Mouse (Mus musculus) hindbrain, embryonic 10.5 days (tissue): ENCODE measurements around the gene P3h2. TPM values are rescaled to one million over a fixed set of nuclear protein-coding genes. Genes with fewer than 3 reads are reported as not detected.

ENCODE experiments used
- DNase-seq: peaks from one replicate; pipeline ENCODE4 v3.0.0-alpha.2; 2017; ENCODE audit warnings: low spot score
- H3K27ac ChIP-seq: fragments of 300-500 bp; sonication (generic); 2 replicates; pipeline ENCODE4 v1.5.1; 2016; ENCODE audit warnings: mild to moderate bottlenecking, moderate library complexity
- H3K27me3 ChIP-seq: fragments of 300-500 bp; sonication (generic); 2 replicates; pipeline ENCODE4 v1.6.1; 2016; ENCODE audit warnings: mild to moderate bottlenecking; ENCODE audit not compliant: poor library complexity, insufficient read depth, severe bottlenecking
- H3K36me3 ChIP-seq: fragments of 300-500 bp; sonication (generic); 2 replicates; pipeline ENCODE4 v1.6.1; 2016; ENCODE audit warnings: mild to moderate bottlenecking, moderate library complexity
- H3K4me1 ChIP-seq: fragments of 300-500 bp; sonication (generic); replicated peaks from 2 replicates; pipeline ENCODE4 v1.6.1; 2016; ENCODE audit warnings: mild to moderate bottlenecking
- H3K4me3 ChIP-seq: fragments of 300-500 bp; sonication (generic); 2 replicates; pipeline ENCODE4 v1.5.1; 2016; ENCODE audit warnings: mild to moderate bottlenecking, moderate library complexity
- H3K9me3 ChIP-seq: fragments of 300-500 bp; sonication (generic); 2 replicates; pipeline ENCODE4 v1.6.1; 2016; ENCODE audit warnings: mild to moderate bottlenecking, moderate library complexity
- WGBS: fragments of 180-500 bp; shearing (Covaris S2); methylation state at CpG from one replicate; pipeline ENCODE4 v1.1.7; 2016; 5-methylcytosine and 5-hydroxymethylcytosine counted together
- polyA plus RNA-seq: library from polyadenylated mRNA; unstranded; fragments of >200 nt; fragmentation: Nextera tagmentation; extraction: Ambion mirVana; gene quantifications from 2 replicates; pipeline ENCODE4 v1.2.1, GENCODE M21; 2016

The P3h2 gene
- polyA plus RNA-seq, 1 experiment from 2014 or later, result 1.9 TPM

- WGBS, result 90% methylated on average over 1 of the region's 1 CpGs
- Histone ChIP-seq H3K27me3 (no peaks in the 10 kb centered on the region), H3K9me3 (no peaks in the 10 kb centered on the region), H3K27ac (no peak overlapping the region), H3K4me1 (no peaks in the 10 kb centered on the region), H3K4me3 (no peak overlapping the region), H3K36me3 (no peaks in the 10 kb centered on the region)
- DNase-seq, result no peak
Measured at GRCm38 (mm10) chr16:26088240-26088639, 17.3 kb downstream of the P3h2 start.

- Histone ChIP-seq H3K27me3 (no peaks in the 10 kb centered on the region), H3K27ac (no peak overlapping the region), H3K36me3 (no peaks in the 10 kb centered on the region), H3K9me3 (no peaks in the 10 kb centered on the region), H3K4me1 (no peaks in the 10 kb centered on the region; the same call in 1 of the 2 replicates), H3K4me3 (no peak overlapping the region)
- DNase-seq, result no peak
- WGBS, result 94% methylated on average over 1 of the region's 1 CpGs
Measured at GRCm38 (mm10) chr16:26086955-26087354, 18.6 kb downstream of the P3h2 start.

GRCm38 (mm10) chr16:26085160-26085559 lies 20.4 kb downstream of the P3h2 start:
- no peaks in the 10 kb centered on the region; the same call in 1 of the 2 replicates for H3K4me1 ChIP-seq
- H3K27me3 ChIP-seq, result 0 out of 2 replicates have a peak, but pooled peaks cover 3% of the 10 kb centered on the region
- H3K4me3 ChIP-seq, result no peak overlapping the region
- DNase-seq, result no peak
- H3K9me3 ChIP-seq, result no peaks in the 10 kb centered on the region
- no peak overlapping the region for H3K27ac ChIP-seq
- WGBS, result 54% methylated on average over 2 of the region's 2 CpGs
- no peaks in the 10 kb centered on the region for H3K36me3 ChIP-seq

GRCm38 (mm10) chr16:26082831-26083230 lies 22.8 kb downstream of the P3h2 start:
- WGBS, result 84% methylated on average over 1 of the region's 1 CpGs
- Histone ChIP-seq H3K4me1 (peaks cover 19% of the 10 kb centered on the region), H3K4me3 (no peak overlapping the region), H3K36me3 (no peaks in the 10 kb centered on the region), H3K27me3 (0 out of 2 replicates have a peak, but pooled peaks cover 3% of the 10 kb centered on the region), H3K9me3 (no peaks in the 10 kb centered on the region), H3K27ac (no peak overlapping the region)
- no peak for DNase-seq

GRCm38 (mm10) chr16:26082391-26082790 lies 23.2 kb downstream of the P3h2 start:
- 0 out of 2 replicates have a peak, but pooled peaks cover 3% of the 10 kb centered on the region for H3K27me3 ChIP-seq
- H3K9me3 ChIP-seq, result no peaks in the 10 kb centered on the region
- H3K4me1 ChIP-seq, result peaks cover 24% of the 10 kb centered on the region
- H3K36me3 ChIP-seq, result no peaks in the 10 kb centered on the region
- no peak for DNase-seq
- no peak overlapping the region for H3K27ac ChIP-seq
- H3K4me3 ChIP-seq, result no peak overlapping the region

GRCm38 (mm10) chr16:26078923-26079351 lies 26.6 kb downstream of the P3h2 start:
- Histone ChIP-seq H3K4me3 (no peak overlapping the region), H3K4me1 (peaks cover 29% of the 10 kb centered on the region), H3K27me3 (0 out of 2 replicates have a peak, but pooled peaks cover 3% of the 10 kb centered on the region), H3K36me3 (no peaks in the 10 kb centered on the region), H3K9me3 (no peaks in the 10 kb centered on the region), H3K27ac (no peak overlapping the region)
- DNase-seq, result peak; percentile 47
- WGBS, result 6% methylated on average over 7 of the region's 7 CpGs

- Histone ChIP-seq H3K4me3 (no peak overlapping the region), H3K27ac (peak overlapping the region; percentile 84), H3K4me1 (peaks cover 29% of the 10 kb centered on the region), H3K27me3 (0 out of 2 replicates have a peak, but pooled peaks cover 3% of the 10 kb centered on the region), H3K9me3 (no peaks in the 10 kb centered on the region), H3K36me3 (no peaks in the 10 kb centered on the region)
- 33% methylated on average over 2 of the region's 2 CpGs for WGBS
- DNase-seq, result no peak
Measured at GRCm38 (mm10) chr16:26078100-26078422, 27.5 kb downstream of the P3h2 start.

- H3K27ac ChIP-seq, result peak overlapping the region; percentile 84
- DNase-seq, result peak; percentile 26
- H3K4me1 ChIP-seq, result peaks cover 29% of the 10 kb centered on the region
- H3K27me3 ChIP-seq, result 0 out of 2 replicates have a peak, but pooled peaks cover 3% of the 10 kb centered on the region
- H3K4me3 ChIP-seq, result no peak overlapping the region
- H3K9me3 ChIP-seq, result no peaks in the 10 kb centered on the region
- no peaks in the 10 kb centered on the region for H3K36me3 ChIP-seq
- 47% methylated on average over 10 of the region's 10 CpGs for WGBS
Measured at GRCm38 (mm10) chr16:26077246-26078099, 28.1 kb downstream of the P3h2 start.

- peaks cover 29% of the 10 kb centered on the region for H3K4me1 ChIP-seq
- H3K9me3 ChIP-seq, result no peaks in the 10 kb centered on the region
- no peak overlapping the region for H3K4me3 ChIP-seq
- no peaks in the 10 kb centered on the region for H3K27me3 ChIP-seq
- DNase-seq, result no peak
- no peak overlapping the region for H3K27ac ChIP-seq
- no peaks in the 10 kb centered on the region for H3K36me3 ChIP-seq
Measured at GRCm38 (mm10) chr16:26075063-26075462, 30.5 kb downstream of the P3h2 start.

GRCm38 (mm10) chr16:26070376-26070775 lies 35.2 kb downstream of the P3h2 start:
- DNase-seq, result no peak
- 94% methylated on average over 3 of the region's 3 CpGs for whole genome bisulfite sequencing
- Histone ChIP-seq H3K36me3 (no peaks in the 10 kb centered on the region), H3K4me3 (no peak overlapping the region), H3K27ac (no peak overlapping the region), H3K4me1 (no peaks in the 10 kb centered on the region), H3K27me3 (no peaks in the 10 kb centered on the region), H3K9me3 (no peaks in the 10 kb centered on the region)

GRCm38 (mm10) chr16:26065060-26065459 lies 40.5 kb downstream of the P3h2 start:
- H3K4me1 ChIP-seq, result no peaks in the 10 kb centered on the region; the same call in 1 of the 2 replicates
- 61% methylated on average over 6 of the region's 6 CpGs for WGBS
- H3K4me3 ChIP-seq, result no peak overlapping the region
- no peaks in the 10 kb centered on the region for H3K36me3 ChIP-seq
- H3K27ac ChIP-seq, result no peak overlapping the region
- H3K9me3 ChIP-seq, result no peaks in the 10 kb centered on the region
- no peak for DNase-seq
- H3K27me3 ChIP-seq, result no peaks in the 10 kb centered on the region

GRCm38 (mm10) chr16:26060239-26061085 lies 45.1 kb downstream of the P3h2 start:
- Histone ChIP-seq H3K4me3 (no peak overlapping the region), H3K36me3 (no peaks in the 10 kb centered on the region), H3K27ac (no peak overlapping the region), H3K9me3 (no peaks in the 10 kb centered on the region), H3K4me1 (no peaks in the 10 kb centered on the region; the same call in 1 of the 2 replicates), H3K27me3 (no peaks in the 10 kb centered on the region)
- DNase-seq, result no peak
- WGBS, result 85% methylated on average over 5 of the region's 5 CpGs

- no peak overlapping the region for H3K27ac ChIP-seq
- no peaks in the 10 kb centered on the region for H3K9me3 ChIP-seq
- no peaks in the 10 kb centered on the region for H3K36me3 ChIP-seq
- H3K4me1 ChIP-seq, result peaks cover 20% of the 10 kb centered on the region
- H3K27me3 ChIP-seq, result no peaks in the 10 kb centered on the region
- 75% methylated on average over 3 of the region's 3 CpGs for WGBS
- H3K4me3 ChIP-seq, result no peak overlapping the region
- DNase-seq, result no peak
Measured at GRCm38 (mm10) chr16:26053631-26054030, 52.0 kb downstream of the P3h2 start.
